Mouse (Mus musculus) forebrain, embryonic 14.5 days (tissue): Measurements from ENCODE around the gene Srcin1. TPM values are rescaled to one million over a fixed set of nuclear protein-coding genes. Genes with fewer than 3 reads are reported as not detected.

ENCODE experiments used
- ATAC-seq: fragments of 200-750 bp; cut with Nextera tagmentation; 2 replicates; pipeline ENCODE4 v1.8.0; 2017; ENCODE audit warnings: mild to moderate bottlenecking, moderate library complexity
- DNase-seq: peaks from one replicate; pipeline ENCODE4 v3.0.0-alpha.2; 2015; ENCODE audit warnings: low spot score
- H3K27ac ChIP-seq: fragments of 300-500 bp; sonication (generic); 2 replicates; pipeline ENCODE4 v1.5.1; 2014; ENCODE audit warnings: low read depth, mild to moderate bottlenecking, control low read depth, low read length, moderate library complexity
- H3K27me3 ChIP-seq: fragments of 300-500 bp; sonication (generic); replicated peaks from 2 replicates; pipeline ENCODE4 v1.6.1; 2014; ENCODE audit warnings: low read length, control low read depth, mixed read lengths; ENCODE audit not compliant: control insufficient read depth, insufficient read depth
- H3K36me3 ChIP-seq: fragments of 300-500 bp; sonication (generic); 2 replicates; pipeline ENCODE4 v1.6.1; 2014; ENCODE audit warnings: low read length, control low read depth; ENCODE audit not compliant: control insufficient read depth, insufficient read depth
- H3K4me1 ChIP-seq: fragments of 300-500 bp; sonication (generic); 2 replicates; pipeline ENCODE4 v1.6.1; 2014; ENCODE audit warnings: antibody characterized with exemption, low read length, control low read depth; ENCODE audit not compliant: control insufficient read depth, insufficient read depth
- H3K4me2 ChIP-seq: fragments of 300-500 bp; sonication (generic); 2 replicates; pipeline ENCODE4 v1.6.1; 2014; ENCODE audit warnings: mild to moderate bottlenecking, control low read depth, low read length
- H3K4me3 ChIP-seq: fragments of 300-500 bp; sonication (generic); 2 replicates; pipeline ENCODE4 v1.5.1; 2014; ENCODE audit warnings: low read depth, low read length, control low read depth
- H3K9ac ChIP-seq: fragments of 300-500 bp; sonication (generic); 2 replicates; pipeline ENCODE4 v1.6.1; 2014; ENCODE audit warnings: mild to moderate bottlenecking, low read length, control low read depth, moderate library complexity
- H3K9me3 ChIP-seq: fragments of 300-500 bp; sonication (generic); replicated peaks from 2 replicates; pipeline ENCODE4 v1.6.1; 2016; ENCODE audit warnings: low read length, control low read depth, mixed read lengths; ENCODE audit not compliant: control insufficient read depth
- WGBS: fragments of 180-500 bp; shearing (Covaris S2); extraction: QIAGEN DNeasy Blood & Tissue Kit; methylation state at CpG from one replicate; pipeline ENCODE4 v1.1.7; 2014; 5-methylcytosine and 5-hydroxymethylcytosine counted together
- polyA plus RNA-seq: library from polyadenylated mRNA; unstranded; fragments of >200 nt; fragmentation: Nextera tagmentation; extraction: Ambion mirVana; gene quantifications from 2 replicates; pipeline ENCODE4 v1.2.1, GENCODE M21; 2014

Srcin1 gene
- polyA plus RNA-seq, 1 experiment from 2014 or later: 5.6 TPM

GRCm38 (mm10) chr11:97468639-97469287, 107.2 kb downstream of the Srcin1 start:
- no peaks in the 10 kb centered on the region for H3K4me1 ChIP-seq
- H3K27me3 ChIP-seq: no peaks in the 10 kb centered on the region
- peak; percentile 93 for DNase-seq
- peaks cover 56% of the 10 kb centered on the region for H3K36me3 ChIP-seq
- no peaks in the 10 kb centered on the region for H3K9me3 ChIP-seq
- H3K4me3 ChIP-seq: no peak overlapping the region
- H3K27ac ChIP-seq: no peak overlapping the region
- no peak overlapping the region for H3K9ac ChIP-seq
- H3K4me2 ChIP-seq: no peak overlapping the region
- WGBS: 48% methylated on average over 14 of the region's 14 CpGs
- peak; percentile 76 for ATAC-seq

DNA sequence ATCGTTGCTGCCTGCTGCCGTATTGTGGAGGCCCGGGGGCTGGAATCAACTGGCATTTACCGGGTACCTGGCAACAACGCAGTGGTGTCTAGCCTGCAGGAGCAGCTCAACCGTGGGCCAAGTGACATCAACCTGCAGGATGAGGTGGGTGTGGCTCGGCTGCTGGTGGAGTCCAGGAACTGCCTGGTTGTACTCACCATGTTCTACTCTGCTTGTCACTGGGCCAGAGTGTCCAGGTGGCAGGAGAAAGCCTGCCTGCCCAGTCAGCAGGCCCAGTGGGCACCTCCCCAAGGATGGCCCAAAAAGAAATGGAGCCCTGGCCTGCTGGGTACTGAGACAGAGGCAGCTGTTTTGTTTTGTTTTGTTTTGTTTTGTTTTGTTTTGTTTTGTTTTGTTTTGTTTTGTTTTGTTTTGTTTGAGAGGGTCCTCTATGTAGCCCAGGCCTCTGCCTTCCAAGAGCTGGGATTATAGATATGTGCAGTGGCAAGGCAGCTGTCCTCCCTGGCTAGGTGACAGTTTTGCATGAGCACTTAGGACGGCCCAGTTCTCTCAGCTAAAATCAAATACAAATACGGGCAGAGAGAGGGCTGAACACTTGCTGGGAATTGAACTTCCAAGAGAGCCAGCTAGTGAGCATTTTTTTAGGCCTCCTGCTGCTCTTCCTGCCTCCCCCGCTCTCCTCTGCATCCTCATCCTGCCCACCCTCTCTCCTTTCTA, 109.4 kb downstream of the Srcin1 start:
- no peak for DNase-seq
- Histone ChIP-seq H3K4me1 (no peaks in the 10 kb centered on the region), H3K36me3 (peaks cover 60% of the 10 kb centered on the region), H3K27me3 (no peaks in the 10 kb centered on the region), H3K4me3 (no peak overlapping the region), H3K9me3 (no peaks in the 10 kb centered on the region), H3K9ac (no peak overlapping the region), H3K4me2 (no peak overlapping the region), H3K27ac (no peak overlapping the region)
- WGBS: 73% methylated on average over 10 of the region's 10 CpGs
- no peak for ATAC-seq

- Histone ChIP-seq H3K36me3 (peaks cover 61% of the 10 kb centered on the region), H3K4me3 (no peak overlapping the region), H3K27ac (no peak overlapping the region), H3K9ac (no peak overlapping the region), H3K4me2 (no peak overlapping the region), H3K4me1 (no peaks in the 10 kb centered on the region), H3K27me3 (no peaks in the 10 kb centered on the region), H3K9me3 (no peaks in the 10 kb centered on the region)
- 79% methylated on average over 12 of the region's 12 CpGs for WGBS
- no peak for ATAC-seq
- no peak for DNase-seq
Observed at GRCm38 (mm10) chr11:97465957-97466356, 110.0 kb downstream of the Srcin1 start.

- H3K9ac ChIP-seq: no peak overlapping the region
- no peak overlapping the region for H3K4me2 ChIP-seq
- ATAC-seq (no peak), DNase-seq (no peak)
- no peak overlapping the region for H3K4me3 ChIP-seq
- H3K9me3 ChIP-seq: no peaks in the 10 kb centered on the region
- peaks cover 63% of the 10 kb centered on the region for H3K36me3 ChIP-seq
- no peaks in the 10 kb centered on the region for H3K4me1 ChIP-seq
- no peaks in the 10 kb centered on the region for H3K27me3 ChIP-seq
- 90% methylated on average over 4 of the region's 4 CpGs for WGBS
- no peak overlapping the region for H3K27ac ChIP-seq
Observed at GRCm38 (mm10) chr11:97463991-97464390, 112.0 kb downstream of the Srcin1 start.

- Histone ChIP-seq H3K27ac (no peak overlapping the region), H3K27me3 (no peaks in the 10 kb centered on the region), H3K36me3 (peaks cover 66% of the 10 kb centered on the region), H3K9ac (0 out of 2 replicates have a peak overlapping the region, but pooled peaks have one; percentile 8), H3K9me3 (no peaks in the 10 kb centered on the region), H3K4me2 (no peak overlapping the region), H3K4me1 (no peaks in the 10 kb centered on the region), H3K4me3 (no peak overlapping the region)
- no peak for ATAC-seq
- DNase-seq: no peak
- 29% methylated on average over 33 of the region's 33 CpGs for WGBS
Observed at GRCm38 (mm10) chr11:97463166-97463565, 112.8 kb downstream of the Srcin1 start.

DNA sequence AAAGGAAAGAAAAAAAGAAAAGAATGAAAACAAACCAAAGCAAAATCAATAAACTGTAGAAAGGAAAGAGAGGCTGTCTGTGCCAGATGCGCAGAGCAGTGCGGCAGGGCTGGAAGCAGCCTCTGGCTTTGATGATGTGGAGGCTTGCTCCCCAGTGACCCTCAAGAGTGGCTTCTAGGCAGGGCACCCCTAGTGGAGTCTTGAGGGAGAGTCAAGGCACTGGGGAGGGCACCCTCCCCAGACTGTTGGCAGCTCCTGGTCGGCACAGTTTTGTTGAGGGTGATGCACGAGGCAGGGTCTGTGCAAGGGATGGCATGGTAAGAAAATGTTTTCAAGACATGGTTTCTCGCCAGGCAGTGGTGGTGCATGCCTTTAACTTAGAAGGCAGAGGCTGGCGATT, 113.4 kb downstream of the Srcin1 start:
- Histone ChIP-seq H3K27me3 (no peaks in the 10 kb centered on the region), H3K27ac (no peak overlapping the region), H3K9me3 (no peaks in the 10 kb centered on the region), H3K36me3 (peaks cover 66% of the 10 kb centered on the region), H3K4me2 (no peak overlapping the region), H3K4me1 (no peaks in the 10 kb centered on the region), H3K9ac (no peak overlapping the region), H3K4me3 (no peak overlapping the region)
- ATAC-seq (no peak), DNase-seq (no peak)
- 89% methylated on average over 6 of the region's 6 CpGs for WGBS

- Histone ChIP-seq H3K36me3 (peaks cover 66% of the 10 kb centered on the region), H3K4me1 (no peaks in the 10 kb centered on the region), H3K9ac (no peak overlapping the region), H3K9me3 (no peaks in the 10 kb centered on the region), H3K27ac (no peak overlapping the region), H3K27me3 (no peaks in the 10 kb centered on the region), H3K4me3 (no peak overlapping the region), H3K4me2 (no peak overlapping the region)
- DNase-seq (no peak), ATAC-seq (no peak)
- WGBS: 87% methylated on average over 3 of the region's 3 CpGs
Observed at GRCm38 (mm10) chr11:97461307-97461820, 114.6 kb downstream of the Srcin1 start.
